Mouse (Mus musculus): ENCODE results near the gene Gm4792.
A peak's percentile ranks its signal among the peaks of the same experiment; 100 is the strongest.

Gm4792 gene

DNA sequence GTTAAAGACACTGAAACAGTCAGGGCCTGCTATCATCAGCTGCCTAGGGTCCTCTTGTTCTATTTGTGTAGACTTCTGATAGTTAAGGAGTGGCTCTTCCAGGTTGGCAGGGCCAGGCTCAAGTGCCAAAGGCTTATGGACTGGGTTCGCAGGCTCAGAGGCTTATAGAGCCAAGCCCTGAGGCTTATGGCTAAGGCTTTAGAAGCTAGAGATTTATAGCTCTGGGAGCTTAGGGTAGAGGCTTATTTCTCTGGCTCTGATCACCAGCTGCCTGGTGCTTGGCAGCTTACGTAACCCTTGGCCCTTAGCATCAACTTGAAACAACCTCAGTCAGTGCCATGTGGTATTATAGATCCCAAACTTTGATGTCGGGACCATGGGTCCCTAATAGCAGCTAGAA lies at the start of gene Gm4792:
TSS of gene Gm4792 (minus strand) at position 233 of the 400 bp plus-strand sequence.
- DNase-seq, result peak; percentile 83

DNA sequence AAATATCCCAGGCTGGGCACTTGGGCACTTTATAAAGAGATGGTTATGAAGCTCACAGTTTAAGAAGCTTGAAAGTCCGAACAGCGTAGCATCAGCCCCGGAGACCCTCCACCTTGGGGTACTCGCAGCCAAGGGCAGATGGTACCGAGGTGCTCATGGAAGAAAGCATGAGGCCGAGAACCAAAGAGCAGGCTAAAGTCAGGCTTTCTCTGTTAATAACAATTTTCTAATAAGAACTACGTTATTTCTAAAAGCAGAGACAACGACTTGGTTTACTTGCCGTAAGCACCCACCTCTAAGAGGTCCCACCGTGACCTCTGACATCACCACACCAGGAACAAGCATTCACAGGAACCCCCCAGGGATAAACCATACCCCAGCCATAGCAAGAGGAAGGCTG lies 49.5 kb upstream of the Gm4792 start:
- DNase-seq, result no peak

DNA sequence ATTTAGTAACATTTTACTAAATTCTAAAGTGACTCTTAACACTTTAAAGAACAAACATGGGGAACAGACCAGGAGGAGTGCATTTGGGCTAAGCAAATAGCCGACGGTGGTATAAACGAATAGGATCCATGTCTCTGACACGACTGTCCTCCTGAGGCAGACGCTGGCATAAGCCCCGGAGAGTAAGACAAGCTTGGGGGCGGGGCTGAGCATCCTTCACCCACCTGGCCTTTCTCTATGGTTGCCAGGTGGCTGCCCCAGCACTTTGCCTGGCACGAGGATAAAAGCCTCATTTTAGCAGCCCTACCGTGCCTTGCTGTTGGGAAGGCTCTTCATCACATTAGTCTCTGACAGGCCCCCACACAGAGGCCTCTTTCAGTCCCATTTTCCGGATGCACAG lies 48.8 kb upstream of the Gm4792 start:
- DNase-seq, result no peak

DNA sequence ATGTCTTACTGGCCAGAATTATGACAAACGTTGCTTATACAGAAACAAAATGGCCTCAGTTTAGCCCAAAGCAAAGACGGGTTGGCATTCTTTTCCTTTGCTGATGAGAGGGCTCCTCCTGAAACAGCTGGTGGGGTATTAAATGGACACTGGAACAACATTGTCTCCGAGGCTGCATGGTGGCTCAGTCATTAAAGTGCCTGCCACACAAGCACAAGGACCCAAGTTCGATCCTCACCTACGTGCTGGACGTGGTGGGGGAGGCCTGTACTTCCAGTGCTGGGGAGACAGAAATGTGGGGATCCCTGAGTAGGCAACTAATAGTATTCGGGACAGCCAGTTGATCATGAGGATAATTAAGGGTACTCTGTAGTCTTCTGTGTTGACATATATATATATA lies 48.1 kb upstream of the Gm4792 start:
- no peak for DNase-seq

DNA sequence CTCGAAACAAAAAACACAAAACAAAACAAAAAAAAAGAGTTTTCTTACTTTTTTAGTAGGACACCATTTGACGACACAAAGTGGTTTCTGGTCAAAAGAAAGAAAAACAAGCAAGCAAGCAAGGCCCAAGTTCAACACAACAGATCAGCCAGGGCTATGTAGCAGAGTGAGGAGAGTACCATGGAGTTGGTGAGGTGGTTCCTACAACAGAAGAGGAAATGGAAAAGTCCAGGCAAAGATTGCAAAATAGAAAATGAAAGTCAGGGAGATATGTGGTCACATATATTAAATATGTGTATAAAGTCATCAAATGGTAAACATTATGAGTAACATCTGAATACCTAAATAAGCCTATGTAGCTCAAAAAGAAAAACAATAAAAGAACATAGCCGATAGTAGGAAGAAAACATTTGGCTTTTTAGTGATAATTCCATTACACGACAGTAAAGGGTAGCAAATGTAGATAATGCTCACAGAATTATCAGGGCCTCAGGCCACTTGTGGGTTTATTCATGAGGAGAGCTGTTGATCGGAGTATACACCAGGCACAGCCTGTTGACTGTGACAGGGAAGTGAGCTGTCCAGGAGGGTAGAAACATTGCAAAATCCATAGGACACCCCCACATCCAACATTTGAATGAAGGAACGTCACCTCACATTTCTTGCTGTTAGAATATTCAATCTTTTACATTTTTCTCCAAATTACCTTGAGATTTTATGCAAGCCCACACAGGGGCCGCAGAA lies 47.2 kb upstream of the Gm4792 start:
- DNase-seq, result no peak

DNA sequence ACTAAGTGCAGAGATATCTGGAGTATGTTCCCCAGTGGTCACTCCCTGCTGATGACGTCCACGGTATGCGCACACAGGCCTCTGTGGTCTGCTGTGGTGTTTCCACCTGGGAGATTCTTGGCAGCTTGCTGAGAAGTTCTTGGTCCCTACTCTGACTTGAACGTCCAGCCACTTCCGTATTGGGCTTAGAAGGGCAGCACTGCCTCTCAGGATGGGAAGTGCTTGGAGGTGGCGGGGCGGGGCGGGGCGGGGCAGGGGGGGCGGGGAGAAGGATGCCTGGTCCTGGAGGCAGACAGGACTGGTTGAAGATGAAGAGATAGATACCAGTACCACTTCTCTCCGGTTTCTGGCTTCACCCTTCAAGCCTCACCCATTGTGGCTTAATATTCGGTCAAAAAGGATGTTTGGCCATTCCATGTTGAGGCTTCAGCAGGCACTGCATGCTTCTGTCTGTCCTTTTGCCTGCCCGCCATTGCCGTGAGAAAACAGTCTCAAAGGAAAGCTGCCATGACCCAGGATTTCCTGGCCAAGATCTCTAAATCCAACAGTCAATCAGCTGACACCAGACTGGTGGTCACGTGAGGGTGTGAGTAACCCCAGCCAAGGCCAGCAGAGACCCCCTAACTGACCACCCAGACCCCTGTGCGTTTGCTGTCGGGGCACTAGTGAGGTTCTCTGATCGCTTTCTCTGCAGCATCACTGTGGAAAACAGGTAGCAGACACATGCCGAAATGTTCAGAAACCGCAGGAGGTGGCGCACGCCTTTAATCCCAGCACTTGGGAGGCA lies 46.3 kb upstream of the Gm4792 start:
- no peak for DNase-seq

DNA sequence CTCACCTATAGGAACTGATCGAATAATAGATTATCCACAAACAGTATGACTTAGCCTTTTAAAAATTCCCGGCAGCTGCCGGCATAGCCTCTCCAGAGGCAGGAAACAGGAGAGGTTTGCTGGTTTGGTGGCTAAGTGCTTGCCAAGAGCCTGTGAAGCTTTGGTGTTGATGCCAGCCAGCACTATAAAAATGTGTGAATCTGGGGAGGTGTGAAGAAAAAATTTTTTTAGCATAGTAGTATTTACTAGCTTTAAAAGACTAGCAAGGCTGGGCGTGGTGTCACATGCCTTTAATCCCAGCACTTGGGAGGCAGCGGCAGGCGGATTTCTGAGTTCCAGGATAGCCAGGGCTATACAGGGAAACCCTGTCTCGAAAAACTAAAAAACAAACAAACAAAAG lies 45.1 kb upstream of the Gm4792 start:
- DNase-seq, result no peak

DNA sequence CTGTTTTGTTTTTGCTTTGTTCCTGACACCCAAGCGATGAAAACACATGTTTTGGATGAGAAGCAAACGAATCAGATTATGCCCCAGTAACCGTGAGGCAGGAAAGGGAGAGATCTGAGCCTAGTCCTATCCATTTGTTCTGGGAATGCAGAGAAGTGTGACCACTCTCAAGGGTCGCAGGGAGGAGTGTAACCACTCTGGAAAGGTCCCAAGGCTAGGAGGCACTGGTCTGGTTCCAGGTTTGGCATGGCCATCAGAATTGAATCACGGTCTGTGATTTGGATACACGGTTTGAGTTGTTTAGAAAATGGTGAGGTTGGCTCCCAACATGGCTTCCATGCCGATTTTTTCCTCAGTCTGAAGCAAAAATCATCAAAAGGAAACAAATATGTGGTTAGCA lies 43.8 kb upstream of the Gm4792 start:
- DNase-seq, result no peak

DNA sequence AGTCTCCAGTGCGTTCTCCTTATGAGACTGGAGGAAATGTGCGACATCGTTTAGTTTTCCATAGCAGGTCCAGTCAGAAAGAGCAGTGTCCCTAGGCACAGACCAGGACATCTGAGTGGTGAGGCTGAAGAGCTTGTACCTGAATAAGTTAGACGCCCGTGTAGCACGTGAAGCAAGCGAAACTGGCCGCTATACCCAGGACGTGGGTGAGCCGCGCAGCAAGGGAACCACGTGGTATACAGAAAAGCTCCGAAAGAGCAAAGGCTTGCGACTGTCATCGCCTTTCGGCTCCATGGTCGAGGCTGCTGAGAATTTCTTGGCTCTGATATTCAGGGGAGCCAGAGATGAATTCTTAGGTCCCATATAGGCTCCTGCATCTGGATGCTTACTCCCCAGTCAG lies 43.0 kb upstream of the Gm4792 start:
- no peak for DNase-seq

DNA sequence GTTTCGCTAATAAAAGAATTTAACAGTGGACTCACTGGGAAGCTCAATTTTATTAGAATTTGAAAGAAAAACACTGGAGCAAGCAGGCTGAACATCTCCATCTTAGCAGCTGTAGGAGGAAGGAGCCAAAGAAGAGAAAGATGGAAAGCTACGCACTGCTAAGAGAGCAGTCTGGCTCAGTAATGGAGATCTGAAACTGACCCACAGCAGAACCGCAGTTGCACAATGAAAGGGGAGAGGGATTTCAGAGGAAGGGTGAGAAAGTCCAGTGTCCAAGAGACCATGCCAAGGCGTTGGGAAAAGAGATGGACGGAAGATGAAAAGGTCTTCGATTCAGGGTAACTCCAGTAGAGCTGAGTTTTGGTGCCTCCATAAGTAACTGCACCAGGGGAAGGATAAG lies 37.6 kb upstream of the Gm4792 start:
- DNase-seq, result no peak

DNA sequence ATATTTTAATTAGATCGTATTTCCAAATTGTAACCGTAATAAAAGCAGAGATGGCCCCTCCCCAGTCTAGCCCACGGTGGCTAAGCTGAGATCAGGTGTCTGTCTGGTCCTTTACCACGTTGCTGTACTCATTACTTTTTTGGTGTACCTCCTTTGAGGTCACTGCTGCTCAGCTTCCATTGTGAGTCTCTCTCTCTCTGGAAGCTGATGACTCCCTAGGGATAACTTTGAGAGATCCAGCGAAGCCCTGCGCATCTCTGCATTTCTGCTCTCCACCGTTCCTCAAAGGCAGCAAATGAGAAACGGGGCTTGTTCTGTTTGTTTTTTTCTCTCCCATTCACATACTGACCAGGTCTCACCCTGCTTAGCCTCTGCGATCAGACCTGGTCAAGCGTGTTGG lies 36.5 kb upstream of the Gm4792 start:
- DNase-seq, result no peak

DNA sequence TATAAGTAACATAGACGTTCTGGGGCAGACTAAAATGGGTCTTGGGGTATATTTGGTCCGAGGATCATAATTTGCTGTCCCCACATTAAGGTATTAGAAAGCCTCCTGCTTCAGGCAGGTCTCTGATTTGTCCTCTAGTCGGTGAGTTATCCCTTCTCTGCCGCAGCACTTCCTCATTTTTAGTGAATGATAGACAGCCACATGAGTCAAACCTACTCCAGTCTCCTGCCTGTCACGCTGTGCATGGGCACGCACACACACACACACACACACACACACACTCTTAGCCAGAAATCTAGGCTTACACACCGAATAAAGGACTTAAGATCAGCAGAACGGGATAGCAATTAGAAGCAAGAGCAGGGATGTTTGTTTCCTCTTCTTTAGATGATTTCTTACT lies 34.8 kb upstream of the Gm4792 start:
- no peak for DNase-seq

DNA sequence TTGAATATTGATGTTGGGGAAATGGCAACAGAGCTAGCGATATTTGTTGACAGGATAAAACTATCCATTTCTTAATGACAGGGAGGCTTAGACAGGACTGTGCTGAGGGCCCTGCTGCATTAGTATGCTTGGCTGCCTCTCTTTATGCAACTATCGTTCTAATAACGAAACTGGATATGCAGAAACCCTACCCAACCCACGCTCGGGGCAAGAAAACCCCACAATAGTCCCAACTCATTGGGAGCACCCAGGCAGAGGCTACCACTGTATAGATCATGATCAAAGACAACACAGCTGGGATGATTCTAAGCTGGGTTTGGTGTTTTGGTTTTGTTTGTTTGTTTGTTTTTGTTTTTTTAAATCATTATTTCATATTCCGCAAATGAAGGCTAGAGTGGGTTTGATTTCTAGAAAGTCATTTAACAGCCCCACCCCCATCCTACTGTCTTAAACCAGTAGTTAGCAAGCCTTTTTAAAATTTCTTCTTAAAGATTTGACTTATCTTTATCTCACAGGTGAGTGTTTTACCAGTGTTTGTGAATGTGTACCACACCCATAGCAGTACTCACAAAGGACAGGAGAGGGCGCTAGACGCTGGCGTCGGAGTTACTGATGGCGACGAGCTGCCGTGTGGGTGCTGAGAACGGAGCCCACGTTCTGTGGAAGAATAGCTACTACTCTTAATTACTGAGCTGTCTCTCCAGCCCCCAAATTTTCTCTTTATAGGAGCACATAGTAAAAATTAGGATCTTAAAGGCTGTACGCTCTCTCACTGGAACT lies 34.0 kb upstream of the Gm4792 start:
- DNase-seq, result no peak

DNA sequence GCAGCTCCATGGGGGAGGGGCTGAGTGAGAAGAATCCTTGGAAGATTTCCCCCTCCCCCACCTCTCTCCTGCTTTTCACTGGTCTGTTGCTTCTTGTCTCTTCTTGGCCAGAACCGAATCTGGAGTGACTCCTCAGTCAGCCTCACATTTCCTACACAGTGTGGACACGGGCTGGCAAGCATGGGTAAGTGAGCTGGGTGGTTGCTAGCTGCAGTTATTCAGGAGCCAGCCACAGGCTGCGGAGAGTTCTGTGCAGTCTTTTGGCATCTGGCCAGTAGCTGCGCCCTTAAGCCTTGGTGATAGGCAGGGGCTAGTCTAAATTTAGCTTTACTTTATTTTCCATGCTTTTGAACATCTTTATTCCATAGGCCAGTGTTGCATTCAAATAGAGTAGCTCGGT lies 31.5 kb upstream of the Gm4792 start:
- peak; percentile 33 for DNase-seq

DNA sequence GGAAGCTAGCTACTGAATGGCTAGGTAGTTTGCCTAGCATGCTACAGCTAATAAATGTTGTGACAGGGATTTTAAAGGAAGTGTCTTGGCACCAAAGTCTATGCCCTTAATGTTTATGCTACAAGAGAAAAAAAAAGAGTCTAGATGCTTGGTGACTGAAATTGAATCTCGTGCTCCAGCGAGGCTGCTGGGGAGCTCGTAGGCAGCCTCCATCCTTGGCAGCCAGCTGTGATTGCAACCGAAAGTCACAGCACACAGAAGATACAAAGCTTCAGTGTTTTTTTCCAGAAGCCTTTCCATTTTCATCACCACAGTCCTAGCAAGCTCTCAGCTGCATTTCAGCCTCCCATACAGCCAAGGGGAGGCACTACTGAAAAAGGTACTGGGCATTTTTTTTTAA lies 20.1 kb upstream of the Gm4792 start:
- peak; percentile 26 for DNase-seq

DNA sequence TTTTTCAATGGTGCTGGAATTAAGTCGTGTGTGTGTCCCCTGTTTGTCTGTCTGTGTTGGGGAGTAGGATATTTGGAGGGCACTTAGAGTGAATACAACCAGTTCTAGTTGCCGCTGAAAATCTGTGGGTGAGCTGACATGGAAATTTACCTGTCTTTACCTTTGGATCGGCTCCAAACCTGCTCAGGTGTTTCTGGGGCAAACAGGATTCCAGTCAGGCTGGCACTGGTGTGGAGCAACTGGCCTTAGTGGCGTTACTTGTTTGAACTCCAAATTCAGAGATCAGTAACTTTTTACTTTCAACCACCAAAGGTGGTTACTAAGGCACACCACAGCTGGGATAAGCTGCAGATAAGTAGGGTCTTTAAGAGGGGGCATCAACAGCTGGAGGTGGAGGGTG lies 14.6 kb upstream of the Gm4792 start:
- no peak for DNase-seq

DNA sequence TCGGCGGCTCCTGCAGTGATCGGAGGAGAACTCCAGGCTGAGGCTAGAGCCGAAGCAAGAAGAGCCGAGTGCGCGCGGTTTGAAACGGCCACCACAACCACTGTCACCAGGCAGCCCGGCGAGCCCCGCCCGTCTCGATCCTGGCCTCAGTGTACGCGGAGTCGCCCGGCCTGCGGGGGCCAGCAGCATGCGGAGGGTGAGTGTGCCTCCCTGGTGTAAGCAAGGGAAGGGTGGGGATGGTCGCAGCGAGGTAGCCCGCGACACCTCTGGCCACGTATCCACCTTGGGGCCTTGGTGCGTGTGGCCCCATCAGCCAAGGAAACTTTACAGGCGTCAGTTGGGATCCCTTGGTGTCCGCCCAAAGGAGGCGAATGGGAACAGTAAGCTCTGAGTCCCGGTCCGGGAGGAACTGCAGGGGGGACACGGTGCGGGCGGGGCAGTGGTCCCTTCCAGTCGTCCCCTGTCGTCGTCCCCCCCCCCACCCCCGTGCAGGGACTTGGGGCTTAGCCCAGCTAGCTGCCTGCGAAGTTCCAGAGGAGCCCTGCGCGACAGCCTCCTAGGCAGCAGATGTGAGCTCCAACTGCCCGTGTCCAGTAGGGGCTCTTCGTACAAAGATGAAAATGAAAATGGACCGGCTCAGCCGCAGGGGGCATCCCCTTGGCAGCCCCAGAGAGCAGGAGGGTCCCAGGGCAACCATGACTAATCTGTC lies 13.7 kb upstream of the Gm4792 start:
- peak; percentile 72 for DNase-seq

DNA sequence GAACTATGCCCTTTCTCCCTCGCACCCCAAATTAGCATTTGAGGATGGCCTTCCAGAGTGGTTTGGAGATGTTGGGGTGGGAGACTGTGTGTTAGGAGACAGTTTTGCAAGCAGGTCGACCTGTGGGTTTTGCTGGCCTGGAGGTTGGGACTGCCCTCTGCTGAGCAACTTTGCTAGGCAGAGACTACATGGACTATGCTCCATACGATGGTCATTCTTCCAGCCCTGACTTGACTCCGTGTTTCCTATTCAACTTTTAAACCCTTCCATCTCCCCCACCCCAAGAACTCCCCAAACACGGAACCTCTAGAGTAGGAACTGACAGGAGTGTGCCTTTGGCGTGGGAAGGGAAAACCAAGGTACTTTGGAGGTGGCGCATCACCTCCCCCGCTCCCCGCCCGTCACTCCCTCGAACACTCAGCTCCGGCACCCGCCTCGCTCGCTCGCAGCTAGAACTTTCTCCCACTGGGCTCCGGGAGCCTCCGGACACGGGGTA lies 13.1 kb upstream of the Gm4792 start, which contains the start of gene Tmcc3:
TSS of gene Tmcc3 (plus strand) at position 439 of the 496 bp plus-strand sequence.
- DNase-seq, result no peak

DNA sequence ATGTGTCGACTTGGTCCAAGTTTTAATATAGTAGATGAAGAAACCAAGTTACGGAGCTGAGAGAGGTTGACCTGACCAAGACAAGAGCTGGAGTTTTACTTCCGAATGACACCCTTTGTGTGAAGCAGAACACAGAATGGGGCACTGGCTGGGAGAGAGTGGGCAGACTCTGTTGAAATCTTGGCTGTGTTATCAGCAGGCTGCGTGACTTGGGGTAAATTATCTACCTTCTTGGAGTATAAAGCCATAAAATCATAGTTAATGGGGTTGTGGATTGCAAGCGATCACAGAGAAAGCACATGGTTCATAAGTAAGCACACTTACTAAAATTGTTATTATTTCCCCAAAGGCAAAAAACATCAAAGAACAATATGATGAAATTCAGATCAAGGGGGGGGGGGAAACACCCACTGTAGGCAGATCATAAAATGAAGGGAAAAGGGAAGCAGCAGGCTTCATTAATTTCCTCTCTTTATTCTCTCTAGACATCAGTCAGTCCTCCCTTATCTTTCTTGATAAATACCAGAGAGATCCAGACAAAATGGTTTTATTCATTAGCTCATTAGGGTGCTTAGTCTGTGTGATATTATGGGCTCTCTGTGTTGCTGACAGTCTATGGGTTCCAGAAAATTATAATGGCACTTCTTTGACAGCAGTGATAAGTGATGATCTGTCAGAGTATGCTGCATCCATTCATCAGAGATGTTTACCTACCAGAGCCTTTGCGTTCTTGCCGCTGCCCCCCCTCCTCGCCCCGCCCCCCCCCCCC lies 12.2 kb upstream of the Gm4792 start:
- no peak for DNase-seq

DNA sequence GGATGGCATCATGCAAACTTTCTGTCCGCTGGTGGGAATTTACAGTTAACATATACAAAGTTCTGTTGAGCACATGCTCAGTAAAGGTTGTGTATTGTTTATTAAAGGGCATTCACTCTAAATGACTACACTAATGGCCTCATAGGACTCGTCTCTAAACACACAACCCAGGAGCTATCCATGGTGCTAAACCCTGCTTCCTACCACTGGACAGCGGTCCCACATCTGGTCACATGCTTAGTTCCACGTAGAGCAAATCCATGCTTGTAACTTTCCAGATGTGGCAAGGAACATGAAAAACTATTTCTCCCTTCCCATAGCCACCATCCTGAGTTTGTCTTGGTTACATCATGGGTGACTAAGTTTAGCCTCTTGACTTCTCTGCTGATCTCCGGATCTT lies 7.0 kb upstream of the Gm4792 start:
- peak; percentile 35 for DNase-seq

DNA sequence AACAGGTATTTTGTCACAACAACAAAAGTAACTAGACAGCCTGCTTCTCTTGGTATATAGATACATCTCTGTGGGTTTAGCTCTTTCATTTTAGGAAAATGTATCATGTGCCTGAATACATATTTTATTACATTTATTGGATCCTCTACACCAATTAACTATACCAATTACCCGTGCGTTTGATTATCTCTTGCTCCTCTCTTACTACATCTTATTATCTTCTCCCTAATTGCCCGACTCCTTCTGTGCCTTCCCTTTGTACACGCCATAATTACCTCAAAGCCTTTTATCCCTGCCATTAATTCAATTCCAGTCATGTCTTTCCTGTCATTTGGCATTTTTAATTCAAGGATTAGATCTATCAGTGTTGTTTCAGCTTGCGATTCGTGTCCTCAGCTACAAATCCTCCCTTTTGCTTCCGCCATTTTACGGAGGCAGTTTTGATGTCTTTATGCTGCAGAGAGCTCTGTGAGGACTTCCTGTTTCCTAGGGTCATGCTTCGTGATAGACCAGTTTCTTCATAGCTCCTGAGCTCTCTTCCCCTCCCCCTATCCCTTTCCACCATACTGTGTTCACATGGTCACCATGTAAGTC lies 5.7 kb upstream of the Gm4792 start:
- DNase-seq, result peak; percentile 82

DNA sequence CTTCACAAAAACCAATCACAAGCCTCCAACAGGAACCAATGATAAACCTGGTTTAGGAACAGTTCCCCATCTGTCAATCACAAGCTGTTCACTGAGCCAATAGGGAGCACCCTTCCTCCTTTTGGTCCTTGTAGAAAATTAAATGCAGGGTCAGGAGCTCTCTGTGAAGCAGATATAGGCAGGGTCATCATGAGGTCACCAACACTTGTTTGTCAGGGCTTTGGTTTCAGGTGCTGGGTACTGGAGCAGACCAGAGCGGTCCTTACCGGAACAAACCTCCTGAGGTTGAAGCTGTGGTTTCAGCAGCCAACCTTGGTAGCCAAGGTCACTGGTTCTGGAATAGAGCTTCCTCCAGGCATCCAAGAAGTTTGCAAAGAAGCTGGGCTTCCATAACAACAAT lies 798 bp upstream of the Gm4792 start:
- DNase-seq, result no peak

Data from retina, postnatal 1 day (tissue).